8 mouse cellular contexts compared by ENCODE assay signal in the genomic region with DNA sequence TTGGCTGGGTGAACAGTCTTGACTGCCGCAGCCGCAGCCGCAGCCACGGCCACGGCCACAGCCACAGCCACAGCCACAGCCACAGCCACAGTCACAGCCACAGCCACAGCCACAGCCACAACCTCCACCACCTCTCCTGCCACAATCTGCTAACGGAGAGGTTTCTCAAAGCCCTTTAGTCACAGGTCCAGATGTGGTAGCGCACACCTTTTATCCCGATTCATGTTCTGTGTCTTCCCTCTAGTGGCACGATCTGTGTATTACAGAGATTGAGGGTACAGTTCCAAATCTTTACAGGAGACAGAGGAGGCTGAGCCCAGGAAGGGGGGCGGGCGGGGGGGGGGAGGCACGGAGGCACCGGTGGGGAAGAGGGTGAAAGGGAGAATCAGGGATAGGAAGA. TPM values are rescaled to one million over a fixed set of nuclear protein-coding genes. Genes with fewer than 3 reads are reported as not detected.
DNase-seq lines count a peak whose midpoint lies in the region; ATAC-seq and TF ChIP-seq lines count a peak whose summit lies in the region.

No protein-coding gene starts in this region.

- no peak overlapping the region for H3K4me3 ChIP-seq in neural tube, embryonic 15.5 days (replicated peaks)
- no peak overlapping the region for H3K4me3 ChIP-seq in cortical plate, adult 2 months (ENCODE audit: insufficient read depth, low read length)
- no peak overlapping the region for H3K4me3 ChIP-seq in intestine, embryonic 15.5 days (replicated peaks)
- H3K4me3 ChIP-seq in liver, embryonic 11.5 days (ENCODE audit: low read depth, low read length) = no peak overlapping the region

- ATAC-seq in neural tube, embryonic 15.5 days (ENCODE audit: low FRiP score) = no peak
- 0 out of 2 replicates have a peak, but pooled peaks have one; percentile 13 for ATAC-seq in intestine, embryonic 15.5 days
- peak; percentile 12; the same call in 1 of the 2 replicates for ATAC-seq in liver, embryonic 11.5 days (replicated peaks; ENCODE audit: low FRiP score)
- no peak for ATAC-seq in erythroid progenitor cell, adult 5-6 weeks (replicated peaks; ENCODE audit: low FRiP score, poor library complexity, severe bottlenecking)

- 53% methylated on average over 13 of the region's 13 CpGs for WGBS in neural tube, embryonic 15.5 days
- WGBS in intestine, embryonic 15.5 days = 45% methylated on average over 13 of the region's 13 CpGs
- 52% methylated on average over 11 of the region's 13 CpGs for WGBS in liver, embryonic 11.5 days

- H3K27me3 ChIP-seq in neural tube, embryonic 15.5 days (replicated peaks) = no peaks in the 10 kb centered on the region
- H3K27me3 ChIP-seq in intestine, embryonic 15.5 days (replicated peaks) = no peaks in the 10 kb centered on the region
- no peaks in the 10 kb centered on the region for H3K27me3 ChIP-seq in liver, embryonic 11.5 days (replicated peaks; ENCODE audit: control insufficient read depth, insufficient read depth, low read length)

- DNase-seq in neural tube, embryonic 10.5 days (ENCODE audit: extremely low spot score, low spot score) = peak; percentile 39
- DNase-seq in ZHBTc4 (ENCODE audit: low read depth, low spot score) = peak; percentile 88
- no peak for DNase-seq in liver, embryonic 11.5 days (ENCODE audit: low spot score)
- peak; percentile 48 for DNase-seq in right cerebral cortex, postnatal 4 days

- no peaks in the 10 kb centered on the region for H3K9me3 ChIP-seq in neural tube, embryonic 15.5 days (replicated peaks)
- no peaks in the 10 kb centered on the region for H3K9me3 ChIP-seq in intestine, embryonic 15.5 days
- no peaks in the 10 kb centered on the region for H3K9me3 ChIP-seq in liver, embryonic 11.5 days (ENCODE audit: control insufficient read depth, low read length)

- no peak overlapping the region for H3K27ac ChIP-seq in neural tube, embryonic 15.5 days (replicated peaks)
- no peak overlapping the region for H3K27ac ChIP-seq in cortical plate, adult 2 months (ENCODE audit: insufficient read depth, low read length)
- H3K27ac ChIP-seq in intestine, embryonic 15.5 days = no peak overlapping the region
- H3K27ac ChIP-seq in liver, embryonic 11.5 days (ENCODE audit: low read depth, low read length) = no peak overlapping the region

- no peak overlapping the region for H3K9ac ChIP-seq in neural tube, embryonic 15.5 days (replicated peaks)
- no peak overlapping the region for H3K9ac ChIP-seq in intestine, embryonic 15.5 days
- no peak overlapping the region for H3K9ac ChIP-seq in liver, embryonic 11.5 days (ENCODE audit: low read depth, low read length)

- TF ChIP-seq CTCF in cortical plate, adult 2 months (IDR thresholded peaks at IDR 0.05; ENCODE audit: extremely low read depth, insufficient read depth, low read length) = peak; percentile 70

- H3K36me3 ChIP-seq in neural tube, embryonic 15.5 days = no peaks in the 10 kb centered on the region
- no peaks in the 10 kb centered on the region for H3K36me3 ChIP-seq in intestine, embryonic 15.5 days
- no peaks in the 10 kb centered on the region for H3K36me3 ChIP-seq in liver, embryonic 11.5 days (ENCODE audit: control insufficient read depth, insufficient read depth, low read length)

- TF ChIP-seq POLR2A in cortical plate, adult 2 months (IDR thresholded peaks at IDR 0.05; ENCODE audit: extremely low read depth, insufficient read depth, low read length) = no peak

- H3K4me1 ChIP-seq in neural tube, embryonic 15.5 days = no peaks in the 10 kb centered on the region; the same call in 1 of the 2 replicates
- no peaks in the 10 kb centered on the region for H3K4me1 ChIP-seq in cortical plate, adult 2 months (ENCODE audit: control insufficient read depth, insufficient read depth, low read length)
- H3K4me1 ChIP-seq in intestine, embryonic 15.5 days (replicated peaks) = peaks cover 4% of the 10 kb centered on the region
- peaks cover 6% of the 10 kb centered on the region for H3K4me1 ChIP-seq in liver, embryonic 11.5 days (replicated peaks; ENCODE audit: control insufficient read depth, insufficient read depth, low read length)

- H3K4me2 ChIP-seq in neural tube, embryonic 15.5 days = no peak overlapping the region
- no peak overlapping the region for H3K4me2 ChIP-seq in intestine, embryonic 15.5 days (replicated peaks)
- H3K4me2 ChIP-seq in liver, embryonic 11.5 days = no peak overlapping the region

RNA-seq across cellular contexts. Expression of gene Tacr2, which starts 9.3 kb away (rescaled TPM):
- 0.13 and 0.20 TPM in 2 replicates for polyA plus RNA-seq in neural tube, embryonic 15.5 days (2015; fragmentation: Nextera tagmentation; extraction: Ambion mirVana)
- polyA plus RNA-seq in cortical plate, adult 2 months (2012; rRNA removed) = 0.31 and 0.42 TPM in 2 replicates
- 0.44 and 0.72 TPM in 2 replicates for polyA plus RNA-seq in intestine, embryonic 15.5 days (2015; fragmentation: Nextera tagmentation; extraction: Ambion mirVana)
- polyA plus RNA-seq in liver, embryonic 11.5 days (2014; fragmentation: Nextera tagmentation; extraction: Ambion mirVana) = not detected in 2 replicates
- not detected in 2 replicates for total RNA-seq in erythroid progenitor cell, adult 5-6 weeks (2015; ENCODE audit: low replicate concordance)
- total RNA-seq in erythroid progenitor cell, adult 5-6 weeks (2017; ENCODE audit: low replicate concordance) = not detected in 2 replicates

RNA-seq across cellular contexts. Expression of gene Tspan15, which starts 11.8 kb away (rescaled TPM):
- polyA plus RNA-seq in neural tube, embryonic 15.5 days (2015; fragmentation: Nextera tagmentation; extraction: Ambion mirVana) = 16.6 and 22.8 TPM in 2 replicates
- 26.6 and 26.9 TPM in 2 replicates for polyA plus RNA-seq in cortical plate, adult 2 months (2012; rRNA removed)
- polyA plus RNA-seq in intestine, embryonic 15.5 days (2015; fragmentation: Nextera tagmentation; extraction: Ambion mirVana) = 57.0 and 66.9 TPM in 2 replicates
- 13.8 and 14.1 TPM in 2 replicates for polyA plus RNA-seq in liver, embryonic 11.5 days (2014; fragmentation: Nextera tagmentation; extraction: Ambion mirVana)
- total RNA-seq in erythroid progenitor cell, adult 5-6 weeks (2015; ENCODE audit: low replicate concordance) = 0.36 and 5.4 TPM in 2 replicates
- 0.77 and 9.4 TPM in 2 replicates for total RNA-seq in erythroid progenitor cell, adult 5-6 weeks (2017; ENCODE audit: low replicate concordance)

Comparison
In these comparisons a context has a peak if more than half of its experiments do, and no peak if none do; other contexts are left out.
1. ATAC-seq: peak in intestine, embryonic 15.5 days (single experiment) and liver, embryonic 11.5 days (single experiment); none in neural tube, embryonic 15.5 days (single experiment) and erythroid progenitor cell, adult 5-6 weeks (single experiment).